Mouse (Mus musculus) E14TG2a.4 (cell line): Measurements from ENCODE around the gene Rabac1.

ENCODE experiments used
- H3K27me3 ChIP-seq: 2 replicates; pipeline ENCODE4 v1.6.1; 2014; ENCODE audit warnings: low read length, control low read depth; ENCODE audit not compliant: insufficient read depth
- H3K36me3 ChIP-seq: 2 replicates; pipeline ENCODE4 v1.6.1; 2014; ENCODE audit warnings: low read length, control low read depth; ENCODE audit not compliant: insufficient read depth
- H3K4me1 ChIP-seq: replicated peaks from 2 replicates; pipeline ENCODE4 v1.6.1; 2014; ENCODE audit warnings: low read depth, low read length, control low read depth
- H3K4me3 ChIP-seq: replicated peaks from 2 replicates; pipeline ENCODE4 v1.5.1; 2014; ENCODE audit warnings: mild to moderate bottlenecking, low read length
- H3K9me3 ChIP-seq: 2 replicates; pipeline ENCODE4 v1.6.1; 2014; ENCODE audit warnings: low read length, control low read depth
- CTCF ChIP-seq: conservative IDR thresholded peaks from 2 replicates; pipeline ENCODE4 v1.5.1; 2014; ENCODE audit warnings: low read length
- NANOG ChIP-seq: IDR thresholded peaks from 2 replicates; pipeline ENCODE4 v1.6.1; 2014; ENCODE audit warnings: borderline replicate concordance, low read length, mixed read lengths
- POU5F1 ChIP-seq: IDR thresholded peaks from 2 replicates; pipeline ENCODE4 v1.6.1; 2014; ENCODE audit warnings: low read length, borderline replicate concordance

Gene Rabac1

DNA sequence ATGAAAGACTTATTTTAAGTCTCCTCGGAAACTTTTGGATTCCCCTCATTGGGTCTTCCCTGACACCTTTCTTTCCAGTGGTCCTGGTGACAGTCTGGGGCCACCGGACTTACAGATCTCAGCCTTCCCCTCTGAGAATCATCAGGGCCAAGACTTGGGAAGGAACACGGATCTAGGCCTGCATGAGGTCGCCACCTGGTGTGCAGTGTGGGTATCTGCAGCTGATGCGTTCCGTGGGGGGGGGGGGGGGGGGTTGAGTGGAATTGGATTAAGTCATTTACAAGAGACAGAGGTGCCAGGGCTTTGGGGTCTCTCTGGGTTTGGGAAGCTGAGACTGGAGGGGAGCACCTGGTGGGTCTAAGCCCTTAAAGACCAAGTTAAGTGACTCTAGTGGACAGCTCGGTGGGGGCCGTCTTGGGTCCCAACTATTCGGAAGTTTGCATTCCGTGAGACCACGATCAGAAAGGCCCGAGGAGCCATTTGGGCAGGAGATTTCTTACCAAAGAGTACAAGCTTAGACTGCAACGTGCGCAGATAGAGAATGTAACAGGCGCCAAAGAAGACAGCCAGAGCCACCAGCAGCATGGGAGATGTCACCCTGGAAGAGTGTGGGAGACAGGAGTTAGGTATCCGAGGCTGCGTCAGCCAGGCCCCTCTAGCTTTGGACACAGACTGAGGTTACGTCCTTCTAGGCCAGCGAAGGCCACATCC is 1.1 kb downstream of the Rabac1 start:
- H3K9me3 ChIP-seq, result no peaks in the 10 kb centered on the region
- H3K36me3 ChIP-seq, result peaks cover 22% of the 10 kb centered on the region
- H3K4me3 ChIP-seq, result peak overlapping the region; percentile 98
- peaks cover 34% of the 10 kb centered on the region for H3K4me1 ChIP-seq
- H3K27me3 ChIP-seq, result no peaks in the 10 kb centered on the region
- no peak for TF ChIP-seq NANOG
- peak; percentile 40; the same call in 1 of the 2 replicates for TF ChIP-seq CTCF
- no peak for TF ChIP-seq POU5F1

DNA sequence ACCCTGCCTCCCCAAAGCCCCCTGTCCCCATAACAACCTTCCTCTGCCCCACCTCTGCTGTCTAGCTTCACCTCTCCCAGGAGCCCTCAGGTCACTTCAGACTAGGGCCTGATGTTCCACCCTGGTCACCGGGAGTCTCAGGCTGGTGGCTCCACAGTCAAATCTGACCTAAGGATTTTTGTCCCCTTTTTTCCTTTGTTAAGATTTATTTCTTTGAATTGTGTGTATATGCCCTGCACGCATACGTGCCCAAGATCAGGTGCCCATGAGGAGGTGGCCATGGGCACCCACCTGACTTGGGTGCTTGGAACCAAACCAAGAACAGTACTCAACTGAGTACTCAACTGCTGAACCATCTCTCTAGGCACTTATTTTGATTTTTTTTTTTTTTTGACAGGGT is 2.2 kb downstream of the Rabac1 start:
- no peaks in the 10 kb centered on the region for H3K9me3 ChIP-seq
- no peaks in the 10 kb centered on the region for H3K27me3 ChIP-seq
- H3K4me1 ChIP-seq, result peaks cover 37% of the 10 kb centered on the region
- H3K36me3 ChIP-seq, result peaks cover 22% of the 10 kb centered on the region
- no peak overlapping the region for H3K4me3 ChIP-seq
- TF ChIP-seq NANOG, result no peak
- no peak for TF ChIP-seq CTCF
- no peak for TF ChIP-seq POU5F1

DNA sequence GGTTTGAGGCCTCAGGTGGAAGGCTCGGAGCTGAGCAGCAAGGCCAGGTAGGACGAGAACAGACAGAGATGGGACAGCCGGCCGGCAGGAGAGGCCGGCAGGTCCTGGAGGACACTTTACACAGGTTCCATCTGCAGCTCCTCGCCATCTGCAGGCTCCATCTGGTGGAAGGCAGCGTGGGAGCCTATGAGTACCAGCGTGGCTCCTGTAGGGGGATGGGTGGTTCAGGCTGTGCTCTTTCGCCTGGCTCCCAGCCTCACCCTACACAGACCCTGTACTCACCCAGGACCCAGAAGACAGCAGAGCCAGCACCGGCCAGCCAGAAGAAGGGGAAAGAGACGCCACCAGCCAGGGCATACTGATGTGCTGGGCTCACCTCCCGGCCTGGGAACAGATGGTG is 2.7 kb downstream of the Rabac1 start:
- Histone ChIP-seq H3K36me3 (peaks cover 22% of the 10 kb centered on the region), H3K4me3 (no peak overlapping the region), H3K4me1 (peaks cover 37% of the 10 kb centered on the region), H3K9me3 (no peaks in the 10 kb centered on the region), H3K27me3 (no peaks in the 10 kb centered on the region)
- no peak for TF ChIP-seq CTCF

DNA sequence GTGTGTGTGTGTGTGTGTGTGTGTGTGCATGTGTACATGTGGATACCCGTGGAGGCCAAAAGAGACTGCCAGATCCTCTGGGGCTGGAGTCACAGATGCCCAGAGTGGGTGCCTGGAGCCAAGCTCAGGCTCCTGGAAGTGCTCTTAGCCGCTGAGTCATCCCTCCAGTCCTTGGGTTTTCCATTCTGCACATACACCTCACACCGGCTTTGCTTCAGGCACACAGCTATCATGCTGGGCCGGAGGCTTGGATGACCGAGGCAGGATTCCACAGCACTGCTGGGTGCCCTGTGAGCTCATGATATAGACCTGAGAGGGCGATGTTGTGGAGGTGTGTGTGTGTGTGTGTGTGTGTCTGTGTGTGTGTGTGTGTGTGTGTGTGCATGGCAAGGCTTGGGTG is 4.1 kb downstream of the Rabac1 start:
- Histone ChIP-seq H3K9me3 (no peaks in the 10 kb centered on the region), H3K27me3 (no peaks in the 10 kb centered on the region), H3K4me3 (no peak overlapping the region), H3K4me1 (peaks cover 26% of the 10 kb centered on the region), H3K36me3 (peaks cover 22% of the 10 kb centered on the region)
- TF ChIP-seq POU5F1 (no peak), CTCF (no peak), NANOG (no peak)

DNA sequence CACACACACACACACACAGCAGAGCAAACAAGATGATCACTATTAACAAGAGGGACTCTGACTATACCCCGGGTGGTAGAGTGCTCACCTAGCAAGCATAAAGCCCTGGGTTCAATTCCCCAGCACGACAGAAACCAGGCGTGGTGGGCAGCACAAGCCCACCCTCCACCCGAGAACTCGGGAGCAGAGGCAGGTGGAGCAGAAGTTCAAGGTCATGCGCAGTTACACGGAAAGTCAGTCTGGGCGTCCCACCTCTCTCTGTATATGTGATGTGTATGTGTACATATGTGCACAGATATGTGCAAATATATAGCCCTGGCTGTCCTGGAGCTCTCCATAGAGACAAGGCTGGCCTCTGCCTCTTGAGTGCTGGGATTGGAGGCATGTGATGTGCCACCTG is 4.6 kb downstream of the Rabac1 start:
- Histone ChIP-seq H3K9me3 (no peaks in the 10 kb centered on the region), H3K27me3 (no peaks in the 10 kb centered on the region), H3K4me1 (peaks cover 26% of the 10 kb centered on the region), H3K36me3 (peaks cover 22% of the 10 kb centered on the region), H3K4me3 (no peak overlapping the region)
- TF ChIP-seq CTCF (no peak), NANOG (no peak), POU5F1 (no peak)

DNA sequence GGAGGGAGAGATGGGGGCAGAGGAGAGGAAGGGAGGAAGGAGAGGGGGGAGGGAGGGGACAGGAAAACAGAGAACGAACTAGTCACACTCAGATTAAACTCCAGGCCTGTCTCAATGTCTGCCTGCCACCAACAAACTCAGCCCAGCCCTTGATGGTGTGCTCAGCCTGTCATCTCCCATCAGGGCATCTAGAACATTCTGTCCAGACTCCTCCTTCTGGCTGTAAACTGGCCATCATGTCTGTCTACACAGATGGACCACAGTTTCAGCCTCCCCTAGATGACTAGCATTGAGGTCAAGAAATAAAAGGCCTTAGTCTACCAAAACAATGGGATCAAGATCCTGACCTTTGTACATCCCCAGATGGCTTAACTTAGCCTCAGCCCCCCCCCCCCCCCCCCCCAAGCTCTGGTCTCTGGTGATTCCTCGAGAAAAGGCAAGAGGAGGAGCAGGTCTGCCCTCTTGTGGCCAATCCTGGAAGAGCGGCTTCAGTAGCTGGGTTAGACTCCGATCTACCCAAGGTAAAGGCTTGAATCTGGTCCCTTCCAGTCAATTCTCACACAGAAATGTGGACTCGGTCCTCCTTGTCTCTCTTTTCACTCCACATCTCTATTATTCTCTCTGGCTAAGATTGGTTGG is 7.5 kb downstream of the Rabac1 start:
- H3K4me1 ChIP-seq, result peaks cover 14% of the 10 kb centered on the region
- H3K4me3 ChIP-seq, result no peak overlapping the region
- H3K9me3 ChIP-seq, result no peaks in the 10 kb centered on the region
- peaks cover 13% of the 10 kb centered on the region for H3K27me3 ChIP-seq
- H3K36me3 ChIP-seq, result peaks cover 11% of the 10 kb centered on the region
- TF ChIP-seq NANOG, result no peak
- TF ChIP-seq CTCF, result peak; percentile 71

DNA sequence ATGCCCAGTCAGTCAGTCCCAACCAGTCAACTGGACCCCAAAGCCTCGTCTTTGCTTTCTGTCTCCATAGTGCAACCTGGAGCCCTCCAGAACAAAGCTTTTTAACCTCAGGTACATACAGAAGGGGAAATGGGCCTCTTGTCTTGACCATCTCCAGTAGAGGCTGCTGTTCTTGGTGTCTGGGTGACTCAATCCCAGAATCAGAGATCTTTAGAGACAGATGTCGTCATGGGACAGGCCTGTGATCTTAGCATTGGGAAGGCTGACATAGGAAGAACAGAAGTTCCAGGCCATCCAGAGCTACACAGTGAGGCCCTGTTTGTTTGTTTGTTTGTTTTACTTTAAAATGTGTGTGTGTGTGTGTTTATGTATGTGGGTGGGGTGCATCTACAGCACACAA is 8.3 kb downstream of the Rabac1 start:
- H3K4me1 ChIP-seq, result peaks cover 14% of the 10 kb centered on the region
- peaks cover 20% of the 10 kb centered on the region for H3K27me3 ChIP-seq
- H3K36me3 ChIP-seq, result peaks cover 5% of the 10 kb centered on the region; the same call in 1 of the 2 replicates
- TF ChIP-seq NANOG (no peak), POU5F1 (no peak), CTCF (no peak)
- H3K9me3 ChIP-seq, result no peaks in the 10 kb centered on the region
- no peak overlapping the region for H3K4me3 ChIP-seq

DNA sequence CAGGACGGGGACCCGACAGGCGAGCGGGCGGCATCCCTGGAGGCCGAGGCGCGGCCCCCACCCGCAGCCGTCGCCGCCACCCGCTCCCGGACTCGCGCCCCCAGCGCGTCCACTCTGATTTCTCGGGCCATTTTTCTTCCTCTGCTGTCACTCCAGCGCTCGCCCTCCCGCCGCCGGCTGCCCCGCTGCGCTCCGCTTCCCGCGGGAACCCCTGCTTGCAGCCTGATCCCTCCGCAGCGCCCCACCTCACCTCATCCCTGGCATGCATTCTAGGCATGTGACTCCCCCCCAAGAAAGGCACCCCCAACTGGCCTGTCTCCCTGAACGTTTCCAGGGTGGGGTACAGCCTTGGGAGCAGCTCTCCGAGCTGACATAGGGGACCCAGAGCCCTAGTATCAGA is 17.3 kb downstream of the Rabac1 start:
- Histone ChIP-seq H3K4me3 (peak overlapping the region; percentile 63), H3K27me3 (peaks cover 78% of the 10 kb centered on the region), H3K9me3 (peaks cover 3% of the 10 kb centered on the region; the same call in 1 of the 2 replicates), H3K36me3 (no peaks in the 10 kb centered on the region), H3K4me1 (peaks cover 41% of the 10 kb centered on the region)
- TF ChIP-seq POU5F1, result no peak
- no peak for TF ChIP-seq NANOG
- TF ChIP-seq CTCF, result no peak

DNA sequence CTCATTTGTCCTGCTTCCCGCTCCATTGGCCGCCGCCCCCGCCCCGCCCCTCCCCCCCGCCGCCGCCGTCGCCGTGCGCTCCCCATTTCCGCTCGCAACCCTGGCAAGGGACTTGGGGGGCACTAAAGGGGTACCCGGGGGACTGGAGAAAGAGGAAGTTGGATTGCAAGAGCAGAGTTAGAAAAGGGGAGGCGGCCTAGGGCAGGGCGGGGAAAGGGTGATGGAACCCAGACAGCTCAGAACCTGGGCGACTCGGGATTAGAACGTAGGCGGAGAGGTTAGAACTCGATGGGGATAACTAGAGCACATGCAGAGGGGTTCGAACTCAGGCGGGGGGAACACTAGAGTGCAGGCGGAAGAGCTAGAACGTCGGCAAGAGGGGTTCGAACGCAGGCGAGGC is 18.1 kb downstream of the Rabac1 start:
- Histone ChIP-seq H3K4me3 (peak overlapping the region; percentile 63), H3K36me3 (no peaks in the 10 kb centered on the region), H3K4me1 (peaks cover 49% of the 10 kb centered on the region), H3K27me3 (peaks cover 80% of the 10 kb centered on the region), H3K9me3 (peaks cover 3% of the 10 kb centered on the region; the same call in 1 of the 2 replicates)
- no peak for TF ChIP-seq NANOG
- no peak for TF ChIP-seq POU5F1
- TF ChIP-seq CTCF, result no peak
